Mouse (Mus musculus) heart, adult 9 months (tissue): ENCODE measurements around the gene Arl4d.
"Not testable (repeated sequence)": the region's sequence is repeated elsewhere in the genome, so short reads cannot be mapped to it uniquely, and the experiment has no call there.

ENCODE experiments used
- DNase-seq, 2 experiments: peaks; one replicate each; pipeline ENCODE4 v3.0.0; 2022; ENCODE audit warnings: low spot score in 2 of 2

Arl4d gene

GRCm38 (mm10) chr11:101645411-101646282 lies 19.7 kb upstream of the Arl4d start:
- DNase-seq = peak; percentile 59 to 72

GRCm38 (mm10) chr11:101646283-101646794 lies 19.0 kb upstream of the Arl4d start:
- DNase-seq = not testable (repeated sequence)

- not testable (repeated sequence) for DNase-seq
Measured at GRCm38 (mm10) chr11:101647093-101647492, 18.2 kb upstream of the Arl4d start.

- no peak for DNase-seq
Measured at GRCm38 (mm10) chr11:101656356-101656755, 9.0 kb upstream of the Arl4d start.

- DNase-seq = peak in 1 of 2 experiments; percentile 36
Measured at GRCm38 (mm10) chr11:101657528-101657885, 7.8 kb upstream of the Arl4d start.

GRCm38 (mm10) chr11:101657886-101658750 lies 7.2 kb upstream of the Arl4d start:
- DNase-seq = peak; percentile 70 to 80

GRCm38 (mm10) chr11:101658751-101659558 lies 6.4 kb upstream of the Arl4d start:
- DNase-seq = peak; percentile 36 to 73

- no peak for DNase-seq
Measured at GRCm38 (mm10) chr11:101661191-101661590, 4.2 kb upstream of the Arl4d start.

GRCm38 (mm10) chr11:101661786-101662185 lies 3.6 kb upstream of the Arl4d start:
- DNase-seq = no peak

- no peak for DNase-seq
Measured at GRCm38 (mm10) chr11:101663229-101664027, 1.9 kb upstream of the Arl4d start.

- DNase-seq = no peak
Measured at GRCm38 (mm10) chr11:101665636-101665992, 273 bp downstream of the Arl4d start.

GRCm38 (mm10) chr11:101666626-101667345 lies 1.4 kb downstream of the Arl4d start:
- peak; percentile 46 to 60 for DNase-seq

- DNase-seq = peak; percentile 70 to 80
Measured at GRCm38 (mm10) chr11:101667871-101668532, 2.7 kb downstream of the Arl4d start.

- peak; percentile 71 to 80 for DNase-seq
Measured at GRCm38 (mm10) chr11:101668546-101669261, 3.4 kb downstream of the Arl4d start.

- DNase-seq = no peak
Measured at GRCm38 (mm10) chr11:101670334-101670733, 5.0 kb downstream of the Arl4d start.

GRCm38 (mm10) chr11:101671255-101671654 lies 5.9 kb downstream of the Arl4d start:
- no peak for DNase-seq

- DNase-seq = peak; percentile 63 to 75
Measured at GRCm38 (mm10) chr11:101673010-101673642, 7.8 kb downstream of the Arl4d start.

GRCm38 (mm10) chr11:101674106-101674505 lies 8.8 kb downstream of the Arl4d start:
- DNase-seq = no peak
